Mouse (Mus musculus): Measurements from ENCODE around the gene Adamts2.

DNA sequence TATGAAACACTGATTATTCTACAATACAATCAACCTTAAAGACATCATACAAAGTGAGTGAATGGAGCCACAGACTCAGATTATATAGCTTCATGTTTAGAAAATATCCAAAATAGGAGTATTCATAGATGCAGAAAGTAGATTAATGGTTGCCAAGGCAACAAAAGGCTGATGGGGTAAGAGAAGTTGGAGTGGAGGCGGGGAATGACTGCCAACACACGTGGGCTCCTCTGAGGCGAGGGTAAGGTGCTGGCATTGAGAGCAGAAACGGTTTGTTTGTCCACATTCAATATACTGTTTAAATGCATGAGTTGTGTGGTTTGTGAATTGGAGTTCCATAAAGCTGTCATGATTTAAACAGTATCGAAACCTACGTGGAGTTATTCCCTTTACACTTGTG lies 56.9 kb downstream of the Adamts2 start:
- TF ChIP-seq POLR2A (IDR thresholded peaks at IDR 0.05; ENCODE audit: borderline replicate concordance, extremely low read depth, insufficient read depth, insufficient read length, poor library complexity, severe bottlenecking) (no peak), CTCF (IDR thresholded peaks at IDR 0.05; ENCODE audit: borderline replicate concordance, extremely low read depth, insufficient read depth, insufficient read length) (no peak)

All from brain, embryonic 14.5 days (tissue).